Mouse (Mus musculus) layer of hippocampus, postnatal 36 days (tissue): ENCODE data around the gene Gm48552. TPM values are rescaled to one million over a fixed set of nuclear protein-coding genes. Genes with fewer than 3 reads are reported as not detected.

ENCODE experiments used
- DNase-seq, 2 experiments: peaks; one replicate each; pipeline ENCODE4 v3.0.0; 2022
- microRNA-seq, 2 experiments: library from miRNA; unstranded; fragments of <30 nt; microRNA quantifications; one replicate each; pipeline ENCODE4 v1.2.0; 2021
- total RNA-seq, 2 experiments: library from RNA; stranded (reverse); gene quantifications; 2 replicates each; pipeline ENCODE4 v1.2.3; 2021

Gene Gm48552
- total RNA-seq, 2 experiments from 2014 or later, result 4.5 to 7.1 TPM

DNA sequence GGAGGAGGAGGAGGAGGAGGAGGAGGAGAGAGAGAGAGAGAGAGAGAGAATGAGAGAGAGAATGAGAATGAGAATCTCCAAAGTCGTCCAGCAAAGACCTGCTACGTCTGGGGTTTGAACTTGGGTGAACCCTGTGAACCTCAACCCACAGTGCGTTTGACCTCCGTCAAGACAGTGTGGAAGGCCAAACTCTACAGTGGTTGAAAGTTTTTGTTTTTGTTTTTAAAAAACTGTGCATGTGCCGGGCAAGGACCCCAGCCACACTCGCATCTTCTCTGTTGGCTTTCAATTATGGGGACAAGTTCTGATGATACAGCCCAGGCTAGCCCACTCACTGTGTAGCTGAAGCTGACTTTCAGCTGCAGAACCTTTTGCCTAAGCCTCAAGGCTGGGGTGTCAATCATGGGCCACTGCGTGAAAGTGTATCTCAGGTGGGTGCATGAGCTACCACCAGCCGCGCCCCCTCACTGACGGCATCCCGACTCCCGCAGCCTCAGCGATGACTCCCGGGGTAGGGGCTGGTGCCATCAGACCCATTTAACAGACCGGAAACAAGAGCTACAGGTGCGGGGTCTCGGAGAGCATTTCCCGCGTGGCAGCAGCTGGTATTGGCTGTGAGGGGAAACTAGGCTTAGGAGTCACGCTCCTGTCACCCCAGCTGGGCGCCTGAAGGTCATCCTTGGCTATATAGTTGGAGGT is 43.5 kb downstream of the Gm48552 start:
- DNase-seq, result no peak

GRCm38 (mm10) chr10:81432868-81433262 is 44.1 kb downstream of the Gm48552 start:
- peak; percentile 89 to 92 for DNase-seq

GRCm38 (mm10) chr10:81433541-81434289 is 44.9 kb downstream of the Gm48552 start:
- DNase-seq, result peak in 1 of 2 experiments; percentile 12

GRCm38 (mm10) chr10:81434361-81435263 is 45.8 kb downstream of the Gm48552 start:
- DNase-seq, result peak in 1 of 2 experiments; percentile 4

GRCm38 (mm10) chr10:81435436-81435835 is 46.6 kb downstream of the Gm48552 start:
- DNase-seq, result peak; percentile 73 to 84

Small RNA genes within 50 kb of the gene (microRNA-seq; reads per million reads assigned to microRNA genes)
- 0.21 to 0.30 reads per million in 2 experiments for gene Mir1191b
- gene Mir6913, result 0.63 to 2.4 reads per million in 2 experiments

Other genes starting within 250 kb of the Gm48552 start
- 10 to 100 TPM; 26.2 to 29.8 TPM for gene Pias4, start 221.1 kb upstream of the Gm48552 start, total RNA-seq
- 100 to 1,000 TPM; 868 to 892 TPM for gene Eef2, start 212.4 kb upstream of the Gm48552 start, total RNA-seq
- gene Dapk3, start 206.0 kb upstream of the Gm48552 start, total RNA-seq, result 10 to 100 TPM; 65.6 to 77.8 TPM
- not detected for gene 4930442H23Rik, start 205.2 kb upstream of the Gm48552 start, total RNA-seq
- gene Nmrk2, start 187.0 kb upstream of the Gm48552 start, total RNA-seq, result under 1 TPM; 0.20 to 0.25 TPM
- 100 to 1,000 TPM; 150 TPM for gene Atcay, start 158.2 kb upstream of the Gm48552 start, total RNA-seq
- 10 to 100 TPM; 65.7 to 70.0 TPM for gene Zfr2, start 155.8 kb upstream of the Gm48552 start, total RNA-seq
- 100 to 1,000 TPM; 227 to 236 TPM for gene Matk, start 136.1 kb upstream of the Gm48552 start, total RNA-seq
- 10 to 100 TPM; 32.3 to 36.0 TPM for gene Mrpl54, start 122.1 kb upstream of the Gm48552 start, total RNA-seq
- 10 to 100 TPM; 39.3 to 56.0 TPM for gene Apba3, start 122.0 kb upstream of the Gm48552 start, total RNA-seq
- 1 to 10 TPM in 1 of 2 experiments, under 1 TPM in 1; 0.65 to 1.7 TPM for gene Tjp3, start 97.4 kb upstream of the Gm48552 start, total RNA-seq
- gene Pip5k1c, start 96.0 kb upstream of the Gm48552 start, total RNA-seq, result 100 to 1,000 TPM; 301 to 304 TPM
- 10 to 100 TPM; 28.9 to 30.1 TPM for gene Cactin, start 67.9 kb upstream of the Gm48552 start, total RNA-seq
- gene Tbxa2r, start 60.3 kb upstream of the Gm48552 start, total RNA-seq, result 1 to 10 TPM in 1 of 2 experiments, under 1 TPM in 1; 0.91 to 1.1 TPM
- 1 to 10 TPM; 1.7 to 1.9 TPM for gene Gipc3, start 45.7 kb upstream of the Gm48552 start, total RNA-seq
- gene Hmg20b, start 38.5 kb upstream of the Gm48552 start, total RNA-seq, result 10 to 100 TPM; 27.6 to 35.0 TPM
- 10 to 100 TPM; 43.5 to 48.4 TPM for gene Mfsd12, start 31.5 kb upstream of the Gm48552 start, total RNA-seq
- 1 to 10 TPM; 1.6 to 1.9 TPM for gene 4930404N11Rik, start 23.2 kb upstream of the Gm48552 start, total RNA-seq
- gene Fzr1, start 10.5 kb upstream of the Gm48552 start, total RNA-seq, result 10 to 100 TPM; 61.5 to 68.9 TPM
- gene Dohh, start 4.6 kb upstream of the Gm48552 start, total RNA-seq, result 10 to 100 TPM; 72.5 to 76.9 TPM
- 1 to 10 TPM; 4.0 to 6.6 TPM for gene Gm48551, start 4.5 kb upstream of the Gm48552 start, total RNA-seq
- 1 to 10 TPM; 1.6 to 1.7 TPM for gene Smim24, start 4.0 kb downstream of the Gm48552 start, total RNA-seq
- 10 to 100 TPM; 55.3 to 55.8 TPM for gene Nfic, start 66.6 kb downstream of the Gm48552 start, total RNA-seq
- 100 to 1,000 TPM; 273 to 281 TPM for gene Celf5, start 93.7 kb downstream of the Gm48552 start, total RNA-seq
- 10 to 100 TPM; 77.1 to 90.0 TPM for gene Ncln, start 107.4 kb downstream of the Gm48552 start, total RNA-seq
- gene S1pr4, start 111.1 kb downstream of the Gm48552 start, total RNA-seq, result under 1 TPM; 0.40 to 0.65 TPM
- gene Gna15, start 135.2 kb downstream of the Gm48552 start, total RNA-seq, result 1 to 10 TPM; 3.0 to 3.4 TPM
- 100 to 1,000 TPM; 113 to 117 TPM for gene Gna11, start 156.2 kb downstream of the Gm48552 start, total RNA-seq
- 100 to 1,000 TPM; 667 to 720 TPM for gene Aes, start 170.5 kb downstream of the Gm48552 start, total RNA-seq
- 10 to 100 TPM; 33.2 to 33.9 TPM for gene Tle2, start 185.6 kb downstream of the Gm48552 start, total RNA-seq
- gene Tle6, start 212.1 kb downstream of the Gm48552 start, total RNA-seq, result 1 to 10 TPM; 1.3 to 3.0 TPM
- gene BC025920, start 217.3 kb downstream of the Gm48552 start, total RNA-seq, result 1 to 10 TPM; 3.6 to 3.9 TPM
- 10 to 100 TPM; 26.2 to 27.9 TPM for gene Sirt6, start 238.8 kb downstream of the Gm48552 start, total RNA-seq
- 10 to 100 TPM; 31.6 to 41.0 TPM for gene Ankrd24, start 239.5 kb downstream of the Gm48552 start, total RNA-seq